Mouse (Mus musculus): ENCODE measurements around the gene Arxes2. TPM values are rescaled to one million over a fixed set of nuclear protein-coding genes. Genes with fewer than 3 reads are reported as not detected.
"Not testable (repeated sequence)": the region's sequence is repeated elsewhere in the genome, so short reads cannot be mapped to it uniquely, and the experiment has no call there.

Gene Arxes2
- polyA plus RNA-seq, 1 experiment from 2014 or later = 98.7 TPM

DNA sequence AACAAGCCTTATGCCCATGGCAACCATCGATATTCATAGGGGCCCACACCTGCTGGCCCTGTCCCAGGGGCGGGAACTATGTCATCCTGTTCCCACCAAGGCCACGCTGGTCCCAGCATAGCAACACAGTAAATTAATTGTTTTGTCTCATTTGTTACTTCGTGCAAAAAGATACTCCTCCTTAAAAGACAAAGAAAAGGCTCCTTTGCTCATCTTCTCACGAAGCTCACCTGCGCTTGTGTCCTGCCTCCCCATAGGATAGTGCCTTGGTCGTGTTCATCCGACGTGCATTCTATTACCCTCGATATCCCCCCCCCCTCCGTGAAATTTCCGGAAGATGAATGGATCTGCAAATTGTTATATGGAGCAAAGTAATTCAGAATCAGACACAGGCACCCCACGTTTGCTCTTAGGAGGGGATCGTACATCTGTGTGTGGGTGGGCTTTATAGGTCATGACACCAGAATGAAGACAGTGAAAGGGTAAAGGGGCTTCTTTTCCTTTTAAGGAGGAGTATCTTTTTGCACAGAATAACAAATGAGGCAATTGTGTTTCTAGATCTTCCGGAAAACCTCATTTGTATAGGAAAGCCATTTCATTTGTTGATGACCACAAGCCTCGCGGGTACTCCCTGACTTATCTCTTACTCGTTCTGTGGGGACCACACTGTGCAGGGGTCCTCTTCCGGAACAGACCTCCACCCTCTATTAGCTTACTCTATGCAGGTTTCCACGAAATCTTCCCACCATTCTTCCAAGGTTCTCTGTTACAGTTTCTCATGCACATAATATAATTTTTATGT lies 19.0 kb upstream of the Arxes2 start:
- H3K4me1 ChIP-seq (replicated peaks) = no peaks in the 10 kb centered on the region
- WGBS = 56% methylated on average over 20 of the region's 20 CpGs
- H3K27me3 ChIP-seq = no peaks in the 10 kb centered on the region
- no peak overlapping the region for H3K4me2 ChIP-seq
- no peak for ATAC-seq (ENCODE audit: insufficient number of reproducible peaks, insufficient read depth, low FRiP score, low TSS enrichment, low read depth)
- H3K9me3 ChIP-seq = no peaks in the 10 kb centered on the region
- no peak overlapping the region for H3K27ac ChIP-seq
- no peak overlapping the region for H3K4me3 ChIP-seq (replicated peaks)
- no peaks in the 10 kb centered on the region for H3K36me3 ChIP-seq
- H3K9ac ChIP-seq (replicated peaks) = no peak overlapping the region

DNA sequence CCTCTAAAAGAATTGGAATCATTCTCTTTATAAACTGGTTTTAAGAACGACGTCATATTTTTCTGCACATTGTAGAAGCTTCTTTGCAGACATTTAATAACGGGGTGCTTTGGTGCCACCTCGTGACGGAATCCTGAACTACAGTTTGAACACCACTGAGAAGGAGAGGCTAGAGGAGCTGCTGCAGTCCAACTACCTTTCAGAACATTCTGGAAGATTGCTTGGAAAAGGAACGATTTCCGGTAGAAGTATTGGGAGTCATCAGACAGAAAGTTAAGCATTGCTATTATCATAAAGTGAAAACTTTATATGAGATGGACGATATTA lies 18.4 kb upstream of the Arxes2 start:
- Histone ChIP-seq H3K27ac (no peak overlapping the region), H3K9me3 (no peaks in the 10 kb centered on the region), H3K27me3 (0 out of 2 replicates have a peak, but pooled peaks cover under 1% of the 10 kb centered on the region), H3K4me1 (replicated peaks) (no peaks in the 10 kb centered on the region), H3K4me3 (replicated peaks) (no peak overlapping the region), H3K9ac (replicated peaks) (no peak overlapping the region), H3K36me3 (no peaks in the 10 kb centered on the region), H3K4me2 (no peak overlapping the region)
- WGBS = 26% methylated on average over 8 of the region's 8 CpGs
- ATAC-seq (ENCODE audit: insufficient number of reproducible peaks, insufficient read depth, low FRiP score, low TSS enrichment, low read depth) = no peak

DNA sequence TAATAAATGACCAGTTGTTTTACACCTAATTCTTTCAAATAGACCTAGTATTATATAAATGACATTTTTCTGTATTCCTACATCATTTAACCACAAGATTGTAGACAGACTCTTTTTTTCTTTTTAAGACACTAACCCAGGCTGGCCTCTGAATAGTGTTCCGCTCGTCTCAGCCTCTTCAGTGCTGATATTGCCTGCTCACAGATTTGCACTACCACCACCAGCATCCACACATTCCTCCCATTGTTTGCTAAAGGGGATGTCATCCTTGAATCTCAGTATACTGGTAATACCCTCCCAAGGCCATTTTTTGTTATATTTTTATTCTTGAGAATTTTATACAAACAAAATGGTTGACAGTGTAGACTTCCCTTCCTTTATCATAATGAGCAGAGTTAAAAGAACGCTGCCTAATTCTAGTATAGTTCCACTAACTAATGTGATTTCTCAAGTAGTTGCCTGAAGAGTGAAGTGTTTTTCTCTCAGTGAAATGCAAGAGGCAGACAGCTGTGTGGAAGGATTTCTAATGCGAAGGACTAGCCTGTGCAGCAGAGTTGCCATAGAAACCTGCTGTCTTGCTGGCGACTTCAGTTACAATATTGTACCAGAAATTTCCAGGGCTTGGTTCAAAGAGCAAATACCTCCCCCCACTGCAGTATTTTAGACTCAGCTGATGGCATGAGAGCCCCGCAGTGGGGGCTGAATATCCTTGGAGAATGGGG lies 8.9 kb upstream of the Arxes2 start:
- H3K4me3 ChIP-seq (replicated peaks) = no peak overlapping the region
- no peak overlapping the region for H3K4me2 ChIP-seq
- 79% methylated on average over 6 of the region's 6 CpGs for WGBS
- no peak overlapping the region for H3K9ac ChIP-seq (replicated peaks)
- H3K9me3 ChIP-seq = no peaks in the 10 kb centered on the region
- H3K4me1 ChIP-seq (replicated peaks) = no peaks in the 10 kb centered on the region
- no peak for ATAC-seq (ENCODE audit: insufficient number of reproducible peaks, insufficient read depth, low FRiP score, low TSS enrichment, low read depth)
- no peaks in the 10 kb centered on the region for H3K36me3 ChIP-seq
- no peak overlapping the region for H3K27ac ChIP-seq
- 0 out of 2 replicates have a peak, but pooled peaks cover 7% of the 10 kb centered on the region for H3K27me3 ChIP-seq

DNA sequence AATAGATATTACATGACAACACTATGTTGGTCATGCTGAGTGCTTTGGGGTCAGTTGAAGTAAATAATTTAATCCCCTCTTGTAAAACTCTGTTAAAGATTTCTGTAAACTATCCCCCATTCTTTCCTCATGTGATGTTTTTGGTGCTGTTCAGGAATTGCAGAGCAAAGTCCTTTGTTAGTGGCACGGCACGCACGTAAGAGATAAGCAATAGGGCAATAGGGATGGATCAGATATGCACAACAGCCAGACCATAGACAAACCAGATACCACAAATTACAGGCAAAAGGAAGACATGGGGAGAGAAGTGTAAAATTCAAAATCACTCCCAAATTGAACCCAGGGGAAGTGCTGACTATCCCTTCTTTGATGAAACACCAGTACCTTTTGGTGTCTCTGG lies 7.4 kb upstream of the Arxes2 start:
- Histone ChIP-seq H3K9me3 (no peaks in the 10 kb centered on the region), H3K27ac (no peak overlapping the region), H3K4me1 (replicated peaks) (no peaks in the 10 kb centered on the region), H3K4me2 (no peak overlapping the region), H3K27me3 (0 out of 2 replicates have a peak, but pooled peaks cover 6% of the 10 kb centered on the region), H3K9ac (replicated peaks) (no peak overlapping the region), H3K36me3 (no peaks in the 10 kb centered on the region), H3K4me3 (replicated peaks) (no peak overlapping the region)
- ATAC-seq (ENCODE audit: insufficient number of reproducible peaks, insufficient read depth, low FRiP score, low TSS enrichment, low read depth) = no peak
- WGBS = 98% methylated on average over 3 of the region's 3 CpGs

DNA sequence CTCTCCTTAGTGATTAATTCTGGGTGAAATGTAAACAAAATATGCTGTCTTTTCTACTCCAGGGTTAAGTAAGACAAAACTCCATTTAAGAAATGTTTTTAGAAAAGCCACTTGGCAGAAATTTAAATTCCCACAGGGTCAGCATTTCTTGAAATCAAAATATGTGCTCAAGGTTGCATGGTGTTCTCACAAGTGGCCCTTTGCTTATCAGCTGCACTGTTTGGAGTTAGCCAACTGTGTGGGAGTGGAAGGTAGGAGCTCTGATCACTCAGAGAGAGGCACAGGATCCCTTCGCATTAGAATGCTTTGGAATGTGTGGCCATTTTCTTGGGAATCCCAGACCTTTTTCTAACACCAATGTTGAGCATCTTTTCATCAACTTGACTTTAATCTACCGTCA lies 3.0 kb upstream of the Arxes2 start:
- Histone ChIP-seq H3K4me2 (no peak overlapping the region), H3K36me3 (no peaks in the 10 kb centered on the region), H3K9ac (replicated peaks) (no peak overlapping the region), H3K9me3 (no peaks in the 10 kb centered on the region), H3K27ac (no peak overlapping the region), H3K4me1 (replicated peaks) (no peaks in the 10 kb centered on the region), H3K27me3 (0 out of 2 replicates have a peak, but pooled peaks cover 3% of the 10 kb centered on the region), H3K4me3 (replicated peaks) (no peak overlapping the region)
- no peak for ATAC-seq (ENCODE audit: insufficient number of reproducible peaks, insufficient read depth, low FRiP score, low TSS enrichment, low read depth)
- 74% methylated on average over 2 of the region's 2 CpGs for WGBS

DNA sequence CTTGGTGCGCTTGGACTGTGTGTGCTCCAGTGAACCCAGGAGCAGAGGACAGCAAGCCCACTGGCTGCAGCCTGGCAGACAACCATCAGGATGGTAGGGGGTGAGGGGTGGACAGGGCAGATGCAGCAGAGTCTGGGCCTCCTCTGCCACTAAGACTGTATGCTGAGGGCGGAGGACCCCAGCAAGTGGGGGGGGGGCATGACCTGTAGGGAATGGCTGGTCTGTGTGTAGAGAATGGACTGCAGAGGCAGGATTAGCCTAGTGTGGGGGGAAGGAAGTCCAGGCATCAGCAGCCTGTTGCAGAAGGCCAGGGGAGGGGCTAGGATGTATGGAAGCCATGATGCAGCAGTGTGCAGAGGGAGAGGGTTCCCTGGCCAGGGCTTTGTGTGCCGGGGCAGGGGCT lies 431 bp upstream of the Arxes2 start:
- not testable (repeated sequence) for H3K9me3 ChIP-seq; H3K27ac ChIP-seq; H3K4me1 ChIP-seq (replicated peaks); H3K4me2 ChIP-seq; H3K27me3 ChIP-seq; H3K9ac ChIP-seq (replicated peaks); H3K4me3 ChIP-seq (replicated peaks); H3K36me3 ChIP-seq
- WGBS = 28% methylated on average over 2 of the region's 3 CpGs
- ATAC-seq (ENCODE audit: insufficient number of reproducible peaks, insufficient read depth, low FRiP score, low TSS enrichment, low read depth) = peak; percentile 95

DNA sequence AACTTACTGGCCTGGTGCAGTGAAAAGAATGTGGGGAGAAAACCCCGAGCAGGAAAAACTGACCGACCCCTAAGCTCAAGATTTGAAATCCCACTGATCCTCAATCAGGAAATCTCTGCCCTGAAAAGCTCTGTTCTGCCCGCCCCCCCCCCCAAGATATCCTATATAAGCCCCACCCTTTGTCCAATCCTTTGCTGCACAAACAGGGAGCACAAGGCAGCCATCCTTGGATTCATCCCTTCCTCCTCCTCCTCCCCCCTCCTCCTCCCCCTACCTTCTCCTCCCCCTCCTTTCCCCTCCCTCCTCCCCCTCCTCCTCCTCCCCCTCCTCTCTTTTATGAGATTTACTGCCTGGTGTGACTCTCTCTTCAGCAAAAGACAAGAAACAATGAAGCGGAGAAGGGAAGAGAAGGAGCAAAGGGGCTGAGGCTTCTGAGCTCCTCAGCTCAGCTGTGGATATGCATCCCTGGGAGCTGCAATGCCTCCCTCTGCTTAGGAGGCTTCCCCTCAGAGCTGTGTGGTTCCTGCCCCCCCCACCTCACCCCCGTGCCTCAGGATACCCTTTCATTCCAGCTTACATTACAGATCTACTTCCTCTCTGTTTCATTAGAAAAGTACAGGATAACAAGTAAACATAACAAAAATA lies 13.7 kb downstream of the Arxes2 start:
- H3K9ac ChIP-seq (replicated peaks) = no peak overlapping the region
- no peak overlapping the region for H3K27ac ChIP-seq
- no peak overlapping the region for H3K4me2 ChIP-seq
- H3K4me3 ChIP-seq (replicated peaks) = no peak overlapping the region
- H3K36me3 ChIP-seq = no peaks in the 10 kb centered on the region
- H3K4me1 ChIP-seq (replicated peaks) = no peaks in the 10 kb centered on the region
- no peak for ATAC-seq (ENCODE audit: insufficient number of reproducible peaks, insufficient read depth, low FRiP score, low TSS enrichment, low read depth)
- 39% methylated on average over 4 of the region's 5 CpGs for WGBS
- H3K9me3 ChIP-seq = no peaks in the 10 kb centered on the region
- H3K27me3 ChIP-seq = peaks cover 13% of the 10 kb centered on the region; the same call in 1 of the 2 replicates

DNA sequence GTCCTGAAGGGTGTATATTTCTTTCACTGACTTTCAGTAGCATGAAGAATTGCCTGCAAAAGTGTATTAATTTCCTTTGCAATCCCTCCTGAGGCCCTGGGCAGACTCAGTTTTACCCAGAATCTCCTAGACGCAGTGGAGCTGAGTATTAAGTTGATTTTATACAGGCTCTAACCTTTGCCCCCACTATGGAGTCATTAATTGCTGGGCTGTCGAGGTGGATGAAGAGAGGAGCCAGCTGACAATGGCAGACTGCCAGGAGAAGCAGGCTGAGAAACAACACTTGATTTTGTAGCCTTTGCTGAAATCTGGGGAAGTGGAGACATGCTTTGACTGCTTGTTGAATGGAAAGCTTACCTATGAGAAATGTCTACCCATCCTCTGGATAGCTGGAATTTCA lies 20.8 kb downstream of the Arxes2 start:
- H3K9me3 ChIP-seq = no peaks in the 10 kb centered on the region
- no peak overlapping the region for H3K4me3 ChIP-seq (replicated peaks)
- no peaks in the 10 kb centered on the region for H3K36me3 ChIP-seq
- peaks cover 8% of the 10 kb centered on the region; the same call in 1 of the 2 replicates for H3K27me3 ChIP-seq
- 23% methylated on average over 2 of the region's 2 CpGs for WGBS
- H3K4me1 ChIP-seq (replicated peaks) = no peaks in the 10 kb centered on the region
- no peak overlapping the region for H3K4me2 ChIP-seq
- ATAC-seq (ENCODE audit: insufficient number of reproducible peaks, insufficient read depth, low FRiP score, low TSS enrichment, low read depth) = no peak
- H3K9ac ChIP-seq (replicated peaks) = no peak overlapping the region
- H3K27ac ChIP-seq = no peak overlapping the region

DNA sequence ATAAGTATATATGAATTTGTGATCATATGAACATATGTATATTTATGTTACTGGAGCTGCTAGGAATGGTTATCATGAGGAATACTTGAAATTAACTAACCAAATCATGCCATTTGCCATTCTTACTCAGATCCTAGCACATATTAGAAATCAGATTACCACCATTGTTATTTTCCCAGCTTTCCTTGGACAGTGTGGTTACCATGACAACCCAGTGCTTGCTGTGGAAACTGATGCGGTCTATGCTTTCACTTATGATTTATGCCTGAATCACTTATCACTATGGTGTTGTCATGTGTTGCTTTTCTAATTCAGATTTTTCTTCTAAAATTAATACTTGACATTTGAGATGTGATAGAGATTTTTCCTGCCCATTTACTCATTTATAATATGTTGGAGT lies 36.7 kb downstream of the Arxes2 start:
- peaks cover 14% of the 10 kb centered on the region for H3K27me3 ChIP-seq
- WGBS = 83% methylated on average over 1 of the region's 1 CpGs
- no peaks in the 10 kb centered on the region for H3K4me1 ChIP-seq (replicated peaks)

DNA sequence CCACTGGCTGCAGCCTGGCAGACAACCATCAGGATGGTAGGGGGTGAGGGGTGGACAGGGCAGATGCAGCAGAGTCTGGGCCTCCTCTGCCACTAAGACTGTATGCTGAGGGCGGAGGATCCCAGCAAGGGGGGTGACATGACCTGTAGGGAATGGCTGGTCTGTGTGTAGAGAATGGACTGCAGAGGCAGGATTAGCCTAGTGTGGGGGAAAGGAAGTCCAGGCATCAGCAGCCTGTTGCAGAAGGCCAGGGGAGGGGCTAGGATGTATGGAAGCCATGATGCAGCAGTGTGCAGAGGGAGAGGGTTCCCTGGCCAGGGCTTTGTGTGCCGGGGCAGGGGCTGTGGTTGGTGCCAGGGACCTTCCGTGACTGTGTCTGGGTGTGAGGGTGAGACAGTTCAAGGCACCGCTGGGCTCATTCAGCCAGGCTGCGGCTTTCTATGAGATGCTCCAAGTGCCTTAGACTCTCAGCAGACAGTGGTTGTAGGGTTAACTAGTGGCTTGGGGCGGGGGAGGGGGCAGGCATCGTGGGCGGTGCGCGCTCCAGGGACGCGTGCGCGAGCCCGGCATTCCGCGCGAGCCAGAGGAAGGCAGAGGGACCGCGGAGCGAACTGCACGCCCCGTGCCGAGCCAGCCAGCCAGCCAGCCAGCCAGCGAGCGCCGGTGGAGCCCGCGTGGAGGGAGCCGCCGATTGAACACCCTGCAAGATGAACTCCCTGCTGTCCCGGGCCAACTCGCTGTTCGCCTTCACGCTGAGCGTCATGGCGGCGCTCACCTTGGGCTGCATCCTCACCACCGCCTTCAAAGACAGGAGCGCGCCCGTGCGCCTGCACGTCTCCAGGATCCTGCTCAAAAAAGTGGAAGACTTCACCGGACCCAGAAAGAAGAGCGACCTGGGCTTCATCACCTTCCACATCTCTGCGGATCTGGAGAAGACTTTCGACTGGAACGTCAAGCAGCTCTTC lies 39.5 kb downstream of the Arxes2 start, which contains the start of gene Arxes1:
Arxes1 (plus strand) TSS at position 569 of the 965 bp plus-strand sequence.
- not testable (repeated sequence) for H3K27ac ChIP-seq; H3K9me3 ChIP-seq; H3K36me3 ChIP-seq; H3K9ac ChIP-seq (replicated peaks); H3K4me1 ChIP-seq (replicated peaks)
- ATAC-seq (ENCODE audit: insufficient number of reproducible peaks, insufficient read depth, low FRiP score, low TSS enrichment, low read depth) = peak; percentile 98
- Histone ChIP-seq H3K4me3 (replicated peaks) (peak within 1 kb of the TSS; percentile 31), H3K27me3 (peaks cover 12% of the 10 kb centered on the region), H3K4me2 (peak within 1 kb of the TSS; percentile 51)
- WGBS = 19% methylated on average over 12 of the region's 49 CpGs

More for the DNA sequence above, 36.7 kb downstream of the Arxes2 start:
- H3K9ac ChIP-seq (replicated peaks) = no peak overlapping the region
- H3K9me3 ChIP-seq = no peaks in the 10 kb centered on the region
- no peak overlapping the region for H3K27ac ChIP-seq
- no peak overlapping the region for H3K4me2 ChIP-seq
- H3K36me3 ChIP-seq = no peaks in the 10 kb centered on the region
- ATAC-seq (ENCODE audit: insufficient number of reproducible peaks, insufficient read depth, low FRiP score, low TSS enrichment, low read depth) = no peak
- H3K4me3 ChIP-seq (replicated peaks) = no peak overlapping the region

Measured in limb, embryonic 12.5 days (tissue).